Mouse (Mus musculus): ENCODE measurements at regions not wholly inside any gene's neighbourhood (a gene's known extent, or its start where the extent isn't known, plus 50 kb on each side); places are given as distances from the start of the nearest gene placed in this dataset.

GRCm38 (mm10) chr12:104567622-104568021 lies 94.5 kb upstream of the Gsc start:
- no peak for DNase-seq (ENCODE audit: low spot score)

GRCm38 (mm10) chr12:104562961-104563360 lies 89.8 kb upstream of the Gsc start:
- no peak for DNase-seq (ENCODE audit: low spot score)

GRCm38 (mm10) chr12:104560934-104561565 lies 87.9 kb upstream of the Gsc start:
- no peak for DNase-seq (ENCODE audit: low spot score)

- DNase-seq (ENCODE audit: low spot score), result no peak
These were observed 84.6 kb upstream of the Gsc start for GRCm38 (mm10) chr12:104557761-104558160.

- DNase-seq (ENCODE audit: low spot score), result no peak
These were observed 84.2 kb upstream of the Gsc start for GRCm38 (mm10) chr12:104557307-104557706.

- no peak for DNase-seq (ENCODE audit: low spot score)
These were observed 75.5 kb upstream of the Gsc start for GRCm38 (mm10) chr12:104548586-104548985.

- no peak for DNase-seq (ENCODE audit: low spot score)
These were observed 74.4 kb upstream of the Gsc start for GRCm38 (mm10) chr12:104547561-104547960.

GRCm38 (mm10) chr12:104545993-104546769 lies 73.1 kb upstream of the Gsc start:
- no peak for DNase-seq (ENCODE audit: low spot score)

- no peak for DNase-seq (ENCODE audit: low spot score)
These were observed 66.8 kb upstream of the Gsc start for GRCm38 (mm10) chr12:104539911-104540310.

GRCm38 (mm10) chr12:104538436-104538835 lies 65.3 kb upstream of the Gsc start:
- DNase-seq (ENCODE audit: low spot score), result no peak

GRCm38 (mm10) chr12:104531512-104532447 lies 58.6 kb upstream of the Gsc start:
- no peak for DNase-seq (ENCODE audit: low spot score)

- no peak for DNase-seq (ENCODE audit: low spot score)
These were observed 57.5 kb upstream of the Gsc start for GRCm38 (mm10) chr12:104530586-104530985.

Data from testis, postnatal 10 days (tissue).